Mouse (Mus musculus) layer of hippocampus, adult 9-10 months (tissue): ENCODE results near the gene Efcab11.

ENCODE experiments used
- DNase-seq: peaks from one replicate; pipeline ENCODE4 v3.0.0; 2022; ENCODE audit warnings: low spot score

Gene Efcab11

GRCm38 (mm10) chr12:99671162-99671865 lies 212.9 kb downstream of the Efcab11 start:
- no peak for DNase-seq

- no peak for DNase-seq
These were observed 213.5 kb downstream of the Efcab11 start for GRCm38 (mm10) chr12:99670762-99671152.

GRCm38 (mm10) chr12:99669976-99670761 lies 214.1 kb downstream of the Efcab11 start:
- DNase-seq: no peak

GRCm38 (mm10) chr12:99654991-99655880 lies 229.0 kb downstream of the Efcab11 start:
- no peak for DNase-seq

GRCm38 (mm10) chr12:99652459-99652858 lies 231.8 kb downstream of the Efcab11 start:
- no peak for DNase-seq

- no peak for DNase-seq
These were observed 234.5 kb downstream of the Efcab11 start for GRCm38 (mm10) chr12:99649732-99650131.

GRCm38 (mm10) chr12:99648781-99649180 lies 235.5 kb downstream of the Efcab11 start:
- no peak for DNase-seq

- DNase-seq: no peak
These were observed 237.5 kb downstream of the Efcab11 start for GRCm38 (mm10) chr12:99646556-99647354.

GRCm38 (mm10) chr12:99645418-99645817 lies 238.8 kb downstream of the Efcab11 start:
- DNase-seq: no peak

GRCm38 (mm10) chr12:99644966-99645365 lies 239.3 kb downstream of the Efcab11 start:
- no peak for DNase-seq
